Mouse (Mus musculus) lung, adult 18-20 months (tissue): Measurements from ENCODE around the gene Prdm16.

Experiments
- DNase-seq, 2 experiments: peaks; one replicate each; pipeline ENCODE4 v3.0.0; 2022; ENCODE audit warnings: mixed read lengths in 2 of 2

Gene Prdm16

GRCm38 (mm10) chr4:154418327-154418744 is 218.3 kb downstream of the Prdm16 start:
- no peak for DNase-seq

- DNase-seq: no peak
Measured at GRCm38 (mm10) chr4:154416728-154417127, 219.9 kb downstream of the Prdm16 start.

GRCm38 (mm10) chr4:154414885-154415284 is 221.8 kb downstream of the Prdm16 start:
- no peak for DNase-seq

- no peak for DNase-seq
Measured at GRCm38 (mm10) chr4:154410559-154410958, 226.1 kb downstream of the Prdm16 start.

GRCm38 (mm10) chr4:154409841-154410240 is 226.8 kb downstream of the Prdm16 start:
- no peak for DNase-seq

- DNase-seq: no peak
Measured at GRCm38 (mm10) chr4:154409237-154409721, 227.4 kb downstream of the Prdm16 start.

- no peak for DNase-seq
Measured at GRCm38 (mm10) chr4:154402948-154403347, 233.7 kb downstream of the Prdm16 start.

- peak; percentile 71 to 75 for DNase-seq
Measured at GRCm38 (mm10) chr4:154401982-154402932, 234.4 kb downstream of the Prdm16 start.

GRCm38 (mm10) chr4:154401379-154401778 is 235.3 kb downstream of the Prdm16 start:
- peak in 1 of 2 experiments; percentile 23 for DNase-seq

GRCm38 (mm10) chr4:154400256-154401171 is 236.2 kb downstream of the Prdm16 start:
- DNase-seq: no peak

- no peak for DNase-seq
Measured at GRCm38 (mm10) chr4:154399634-154400033, 237.0 kb downstream of the Prdm16 start.

GRCm38 (mm10) chr4:154396652-154397301 is 239.9 kb downstream of the Prdm16 start:
- DNase-seq: no peak

GRCm38 (mm10) chr4:154394123-154394722 is 242.4 kb downstream of the Prdm16 start:
- no peak for DNase-seq

GRCm38 (mm10) chr4:154393196-154394122 is 243.2 kb downstream of the Prdm16 start:
- peak; percentile 24 to 43 for DNase-seq

- DNase-seq: no peak
Measured at GRCm38 (mm10) chr4:154392641-154393040, 244.0 kb downstream of the Prdm16 start.

GRCm38 (mm10) chr4:154390333-154391080 is 246.2 kb downstream of the Prdm16 start:
- DNase-seq: no peak

- DNase-seq: no peak
Measured at GRCm38 (mm10) chr4:154389641-154390040, 247.0 kb downstream of the Prdm16 start.

- DNase-seq: no peak
Measured at GRCm38 (mm10) chr4:154386810-154387209, 249.9 kb downstream of the Prdm16 start.

- DNase-seq: no peak
Measured at GRCm38 (mm10) chr4:154385918-154386317, 250.8 kb downstream of the Prdm16 start.

- no peak for DNase-seq
Measured at GRCm38 (mm10) chr4:154385208-154385607, 251.5 kb downstream of the Prdm16 start.
